Mouse (Mus musculus) megakaryocyte, embryonic 14.5 days (primary cell): Measurements from ENCODE around the gene Lrp4.

ENCODE experiments used
- FLI1 ChIP-seq: IDR thresholded peaks from 2 replicates; pipeline ENCODE4 v1.6.1; 2012; ENCODE audit warnings: low read length, inconsistent platforms, mixed read lengths
- GATA1 ChIP-seq: IDR thresholded peaks from 3 replicates; pipeline ENCODE4 v1.6.1; 2012; ENCODE audit warnings: mixed read lengths, low read length, inconsistent platforms, borderline replicate concordance

DNA sequence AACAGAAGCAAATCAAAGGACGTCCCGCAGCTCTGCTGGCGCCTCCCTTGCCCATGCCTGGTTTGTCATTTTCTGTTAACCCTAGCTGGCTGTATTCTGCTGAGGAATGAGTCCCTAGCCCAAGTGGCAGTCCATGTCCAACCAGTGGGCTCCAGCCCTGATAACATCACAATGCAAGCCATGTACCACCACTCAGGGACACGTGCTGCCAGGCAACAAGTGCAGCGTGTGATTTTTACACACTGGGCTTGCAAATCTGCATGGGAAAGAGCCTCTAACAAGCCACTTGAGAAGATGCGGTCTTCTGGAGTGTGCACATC lies 26.8 kb upstream of the Lrp4 start:
- no peak for TF ChIP-seq GATA1
- TF ChIP-seq FLI1, result no peak
